Mouse (Mus musculus) CH12.LX (cell line): ENCODE data around the gene Scn8a. TPM values are rescaled to one million over a fixed set of nuclear protein-coding genes. Genes with fewer than 3 reads are reported as not detected.

Experiments
- DNase-seq: peaks from one replicate; pipeline ENCODE4 v3.0.0-alpha.2; 2013; ENCODE audit errors: extremely low read depth
- H3K27ac ChIP-seq: 2 replicates; pipeline ENCODE4 v1.5.1; 2012; ENCODE audit warnings: low read depth, mild to moderate bottlenecking, control low read depth, moderate library complexity; ENCODE audit not compliant: insufficient read depth
- H3K27me3 ChIP-seq: replicated peaks from 2 replicates; pipeline ENCODE3; 2012; ENCODE audit warnings: inconsistent platforms
- H3K36me3 ChIP-seq, 2 experiments: replicated peaks in 1 of 2; 2 replicates each; pipeline versions ENCODE3 to v1.6.1; 2012; ENCODE audit warnings: inconsistent platforms in 1 of 2, low read length in 1 of 2, mild to moderate bottlenecking in 1 of 2, mixed read lengths in 1 of 2, moderate library complexity in 1 of 2; ENCODE audit not compliant: control insufficient read depth in 1 of 2, insufficient read depth in 1 of 2
- H3K4me1 ChIP-seq, 2 experiments: 2 replicates each; pipeline ENCODE4 v1.6.1; 2012; ENCODE audit warnings: inconsistent platforms in 1 of 2, moderate library complexity in 1 of 2; ENCODE audit not compliant: insufficient read depth in 2 of 2, control insufficient read depth in 1 of 2
- H3K4me2 ChIP-seq: 2 replicates; pipeline ENCODE4 v1.6.1; 2012; ENCODE audit warnings: low read depth, mild to moderate bottlenecking, control low read depth; ENCODE audit not compliant: poor library complexity, insufficient read depth, severe bottlenecking
- H3K4me3 ChIP-seq, 3 experiments: fragments of 150-350 bp in 1 of 3; sonication (generic) in 1 of 3; replicated peaks in 1 of 3; 2 replicates each; pipeline versions ENCODE3 to v1.5.1; 2011 to 2012; ENCODE audit warnings: low read depth in 2 of 3, low read length in 2 of 3, mild to moderate bottlenecking in 2 of 3, moderate library complexity in 2 of 3, control low read depth in 1 of 3, improper control_type of control experiment in 1 of 3, inconsistent platforms in 1 of 3, mixed read lengths in 1 of 3; ENCODE audit not compliant: poor library complexity in 1 of 3
- H3K79me2 ChIP-seq: replicated peaks from 2 replicates; pipeline ENCODE4 v1.6.1; 2012; ENCODE audit warnings: mild to moderate bottlenecking, moderate library complexity; ENCODE audit not compliant: control insufficient read depth, poor library complexity, insufficient read depth, severe bottlenecking; ENCODE audit errors: extremely low read depth
- H3K9ac ChIP-seq: 2 replicates; pipeline ENCODE4 v1.6.1; 2012; ENCODE audit warnings: low read depth, mild to moderate bottlenecking, control low read depth, moderate library complexity; ENCODE audit not compliant: insufficient read depth
- H3K9me3 ChIP-seq: replicated peaks from 2 replicates; pipeline ENCODE3; 2012; ENCODE audit warnings: low read length, inconsistent platforms, mixed read lengths
- BHLHE40 ChIP-seq: IDR thresholded peaks from 2 replicates; pipeline ENCODE4 v1.6.1; 2011; ENCODE audit warnings: mild to moderate bottlenecking, low read depth, low read length, improper control_type of control experiment
- CHD2 ChIP-seq: IDR thresholded peaks from 2 replicates; pipeline ENCODE4 v1.6.1; 2011; ENCODE audit warnings: low read length, improper control_type of control experiment
- ELF1 ChIP-seq: IDR thresholded peaks from 2 replicates; pipeline ENCODE4 v1.6.1; 2014; ENCODE audit warnings: low read depth, mild to moderate bottlenecking, inconsistent platforms, low read length, improper control_type of control experiment
- EP300 ChIP-seq: IDR thresholded peaks from 2 replicates; pipeline ENCODE4 v1.6.1; 2011; ENCODE audit warnings: low read length, improper control_type of control experiment
- ETS1 ChIP-seq: conservative IDR thresholded peaks from 2 replicates; pipeline ENCODE4 v1.6.1; 2012; ENCODE audit warnings: low read depth, mild to moderate bottlenecking, inconsistent platforms, low read length, improper control_type of control experiment, moderate library complexity
- GABPA ChIP-seq: IDR thresholded peaks from 2 replicates; pipeline ENCODE4 v1.6.1; 2012; ENCODE audit warnings: low read depth, low read length, improper control_type of control experiment, inconsistent platforms; ENCODE audit not compliant: insufficient replicate concordance
- IRF4 ChIP-seq: IDR thresholded peaks from 2 replicates; pipeline ENCODE4 v1.6.1; 2014; ENCODE audit warnings: low read depth, mild to moderate bottlenecking, inconsistent platforms, low read length, improper control_type of control experiment
- JUND ChIP-seq: conservative IDR thresholded peaks from 2 replicates; pipeline ENCODE4 v1.6.1; 2011; ENCODE audit warnings: low read depth, low read length, improper control_type of control experiment
- KAT2A ChIP-seq: IDR thresholded peaks from 2 replicates; pipeline ENCODE4 v1.6.1; 2012; ENCODE audit warnings: low read length, improper control_type of control experiment, inconsistent platforms; ENCODE audit not compliant: insufficient replicate concordance
- MAZ ChIP-seq: IDR thresholded peaks from 2 replicates; pipeline ENCODE4 v1.6.1; 2012; ENCODE audit warnings: low read depth, mild to moderate bottlenecking, inconsistent platforms, low read length, improper control_type of control experiment, moderate library complexity
- MYC ChIP-seq: IDR thresholded peaks from 2 replicates; pipeline ENCODE4 v1.6.1; 2011; ENCODE audit warnings: low read depth, mild to moderate bottlenecking, improper control_type of control experiment, low read length
- NELFE ChIP-seq: IDR thresholded peaks from 2 replicates; pipeline ENCODE4 v1.6.1; 2011; ENCODE audit warnings: low read depth, low read length, improper control_type of control experiment
- POLR2A ChIP-seq: IDR thresholded peaks from 2 replicates; pipeline ENCODE4 v1.6.1; 2011; ENCODE audit warnings: low read depth, mild to moderate bottlenecking, improper control_type of control experiment, low read length
- RCOR1 ChIP-seq: conservative IDR thresholded peaks from 2 replicates; pipeline ENCODE4 v1.6.1; 2012; ENCODE audit warnings: low read depth, mild to moderate bottlenecking, inconsistent platforms, low read length, improper control_type of control experiment
- SIN3A ChIP-seq: IDR thresholded peaks from 2 replicates; pipeline ENCODE4 v1.6.1; 2012; ENCODE audit warnings: low read length, improper control_type of control experiment, inconsistent platforms
- TCF12 ChIP-seq: IDR thresholded peaks from 2 replicates; pipeline ENCODE4 v1.6.1; 2014; ENCODE audit warnings: low read depth, mild to moderate bottlenecking, inconsistent platforms, low read length, improper control_type of control experiment
- USF1 ChIP-seq: IDR thresholded peaks from 2 replicates; pipeline ENCODE4 v1.6.1; 2014; ENCODE audit warnings: low read depth, mild to moderate bottlenecking, inconsistent platforms, low read length, improper control_type of control experiment
- USF2 ChIP-seq: conservative IDR thresholded peaks from 2 replicates; pipeline ENCODE4 v1.6.1; 2011; ENCODE audit warnings: low read depth, low read length, improper control_type of control experiment
- ZKSCAN1 ChIP-seq: IDR thresholded peaks from 2 replicates; pipeline ENCODE4 v1.6.1; 2012; ENCODE audit warnings: low read depth, inconsistent platforms, low read length, improper control_type of control experiment, borderline replicate concordance
- ZMIZ1 ChIP-seq: IDR thresholded peaks from 2 replicates; pipeline ENCODE4 v1.6.1; 2012; ENCODE audit warnings: low read depth, mild to moderate bottlenecking, inconsistent platforms, low read length, improper control_type of control experiment
- dilution Hi-C: fragments of 300-500 bp; cut with MboI; formaldehyde crosslinking; loops from 2 replicates; pipeline ENCODE4 v1.14.3; 2020; ENCODE audit warnings: low sequenced_read_pairs; ENCODE audit not compliant: extremely low pct_unique_long_range_greater_than_20kb, extremely low pct_ligation_motif_present
- in situ Hi-C: fragments of 300-500 bp; cut with MboI; formaldehyde crosslinking; loops from 3 replicates; pipeline ENCODE4 v1.14.3; 2019; ENCODE audit warnings: low sequenced_read_pairs, low pct_ligation_motif_present, low pct_unique_long_range_greater_than_20kb, mixed read lengths
- polyA plus RNA-seq: library from polyadenylated mRNA; unstranded; fragments of >175 nt; gene quantifications from 2 replicates; pipeline ENCODE4 v1.2.1, GENCODE M21; 2012; ENCODE audit warnings: low read depth; ENCODE audit not compliant: insufficient read length
- total RNA-seq, 2 experiments: library from RNA; depleted of rRNA; stranded (reverse); fragments of 300-350 nt in 1 of 2; fragments of >200 nt in 1 of 2; gene quantifications; 2 replicates each; pipeline ENCODE4 v1.2.3; 2012 to 2014

The Scn8a gene
- total and polyA plus RNA-seq, 3 experiments = 0.13 to 0.39 (median 0.15) TPM

- no peak overlapping the region for H3K27ac ChIP-seq
- H3K4me1 ChIP-seq = no peaks in the 10 kb centered on the region
- no peak overlapping the region for H3K4me2 ChIP-seq
- no peak overlapping the region for H3K4me3 ChIP-seq
- peaks cover 85% of the 10 kb centered on the region for H3K27me3 ChIP-seq
- TF ChIP-seq JUND (no peak), ELF1 (no peak), USF2 (no peak), CHD2 (no peak), MAZ (no peak), ZMIZ1 (no peak), ETS1 (no peak), EP300 (no peak), GABPA (no peak)
- H3K9me3 ChIP-seq = peaks cover 13% of the 10 kb centered on the region
- dilution Hi-C loops (no loop called here), in situ Hi-C loops (no loop called here)
- DNase-seq = no peak
- H3K79me2 ChIP-seq = no peaks in the 10 kb centered on the region
- H3K36me3 ChIP-seq = no peaks in the 10 kb centered on the region
- H3K9ac ChIP-seq = no peak overlapping the region
These were observed 78.7 kb downstream of the Scn8a start for GRCm38 (mm10) chr15:100948383-100948782.

GRCm38 (mm10) chr15:100949169-100949568 lies 79.5 kb downstream of the Scn8a start:
- no peak for TF ChIP-seq GABPA
- no peak for TF ChIP-seq ZKSCAN1
- Histone ChIP-seq H3K9ac (no peak overlapping the region), H3K9me3 (peaks cover 13% of the 10 kb centered on the region), H3K4me3 (no peak overlapping the region), H3K4me1 (no peaks in the 10 kb centered on the region), H3K4me2 (no peak overlapping the region), H3K27ac (no peak overlapping the region), H3K79me2 (no peaks in the 10 kb centered on the region), H3K36me3 (no peaks in the 10 kb centered on the region), H3K27me3 (peaks cover 82% of the 10 kb centered on the region)
- in situ Hi-C loops = no loop called here
- DNase-seq = no peak
- dilution Hi-C loops = no loop called here

GRCm38 (mm10) chr15:100951491-100951890 lies 81.8 kb downstream of the Scn8a start:
- H3K27me3 ChIP-seq = peaks cover 79% of the 10 kb centered on the region
- in situ Hi-C loops = no loop called here
- H3K4me1 ChIP-seq = no peaks in the 10 kb centered on the region

More at GRCm38 (mm10) chr15:100951491-100951890, 81.8 kb downstream of the Scn8a start:
- no peak for DNase-seq
- H3K79me2 ChIP-seq = no peaks in the 10 kb centered on the region
- no peaks in the 10 kb centered on the region for H3K36me3 ChIP-seq
- H3K9me3 ChIP-seq = peaks cover 13% of the 10 kb centered on the region
- no peak overlapping the region for H3K4me3 ChIP-seq
- H3K9ac ChIP-seq = no peak overlapping the region
- TF ChIP-seq TCF12 (no peak), IRF4 (no peak), POLR2A (no peak), MYC (no peak), SIN3A (no peak), KAT2A (no peak), RCOR1 (no peak), EP300 (no peak), NELFE (no peak), USF1 (no peak), ETS1 (no peak), BHLHE40 (no peak), ELF1 (no peak)
- dilution Hi-C loops = no loop called here
- H3K27ac ChIP-seq = no peak overlapping the region
- no peak overlapping the region for H3K4me2 ChIP-seq
